Mouse (Mus musculus): ENCODE results near the gene Hdgf. TPM values are rescaled to one million over a fixed set of nuclear protein-coding genes. Genes with fewer than 3 reads are reported as not detected.
A peak's percentile ranks its signal among the peaks of the same experiment; 100 is the strongest.

Hdgf gene
- total and polyA plus RNA-seq, 2 experiments from 2014 or later: 121 to 160 TPM

DNA sequence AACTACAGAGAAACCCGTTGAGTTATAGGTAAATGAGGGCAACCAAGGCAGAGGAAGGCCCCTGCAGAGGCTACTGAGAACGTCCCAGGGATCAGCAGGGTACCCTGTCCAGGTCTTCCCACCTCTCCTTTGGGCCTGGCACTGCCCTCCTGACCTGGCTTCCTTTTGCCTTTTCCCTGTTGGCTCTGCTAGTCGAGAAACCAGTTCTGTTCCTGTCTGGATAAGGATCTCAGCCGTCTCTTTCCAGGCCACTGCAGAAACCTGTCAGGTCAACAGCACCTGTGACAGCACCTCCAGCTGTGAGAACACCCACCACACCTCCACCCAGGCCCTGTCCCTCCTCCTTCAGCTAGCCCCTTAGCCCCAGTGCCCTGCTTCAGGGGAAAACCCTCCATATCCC, 52.4 kb downstream of the Hdgf start:
- TF ChIP-seq CTCF (IDR thresholded peaks at IDR 0.05; ENCODE audit: low read depth): no peak
- Histone ChIP-seq H3K27me3 (ENCODE audit: insufficient read depth, low read length) (no peaks in the 10 kb centered on the region), H3K4me3 (ENCODE audit: low read depth, low read length) (no peak overlapping the region), H3K4me1 (ENCODE audit: insufficient read depth) (peaks cover 7% of the 10 kb centered on the region; the same call in 1 of the 2 replicates), H3K4me2 (ENCODE audit: low read depth) (no peak overlapping the region), H3K9me3 (ENCODE audit: low read length) (no peaks in the 10 kb centered on the region), H3K36me3 (ENCODE audit: insufficient read depth) (no peaks in the 10 kb centered on the region), H3K27ac (ENCODE audit: low read depth, low read length) (no peak overlapping the region), H3K9ac (no peak overlapping the region)
- ATAC-seq: no peak
- 38% methylated on average over 4 of the region's 4 CpGs for WGBS
- no peak for DNase-seq

DNA sequence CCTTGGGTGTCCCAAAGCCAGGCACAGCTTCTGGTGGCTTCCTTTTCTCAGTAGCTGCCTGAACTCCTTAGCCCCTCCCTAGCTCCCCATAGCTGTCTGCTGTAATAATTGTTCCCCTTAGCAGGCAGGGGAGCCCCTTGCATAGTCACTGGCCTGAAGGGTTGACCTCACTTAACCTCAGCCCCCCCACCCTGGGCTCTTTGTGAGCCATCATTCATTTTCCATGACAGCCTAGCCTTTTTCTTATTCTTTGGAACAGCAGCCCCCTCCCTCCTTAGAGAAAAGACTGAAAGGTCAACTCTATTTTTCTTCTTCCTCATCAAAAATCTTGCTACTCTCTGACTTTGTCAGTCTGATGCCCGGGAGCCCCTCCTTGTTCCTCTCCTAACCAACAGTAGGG, 52.8 kb downstream of the Hdgf start:
- DNase-seq (no peak), ATAC-seq (no peak)
- no peaks in the 10 kb centered on the region for H3K9me3 ChIP-seq (ENCODE audit: low read length)
- H3K4me2 ChIP-seq (ENCODE audit: low read depth): no peak overlapping the region
- no peak overlapping the region for H3K4me3 ChIP-seq (ENCODE audit: low read depth, low read length)
- no peaks in the 10 kb centered on the region for H3K36me3 ChIP-seq (ENCODE audit: insufficient read depth)
- WGBS: 17% methylated on average over 1 of the region's 1 CpGs
- no peaks in the 10 kb centered on the region for H3K27me3 ChIP-seq (ENCODE audit: insufficient read depth, low read length)
- TF ChIP-seq CTCF (IDR thresholded peaks at IDR 0.05; ENCODE audit: low read depth): no peak
- H3K27ac ChIP-seq (ENCODE audit: low read depth, low read length): no peak overlapping the region
- H3K9ac ChIP-seq: no peak overlapping the region
- H3K4me1 ChIP-seq (ENCODE audit: insufficient read depth): peaks cover 7% of the 10 kb centered on the region; the same call in 1 of the 2 replicates

DNA sequence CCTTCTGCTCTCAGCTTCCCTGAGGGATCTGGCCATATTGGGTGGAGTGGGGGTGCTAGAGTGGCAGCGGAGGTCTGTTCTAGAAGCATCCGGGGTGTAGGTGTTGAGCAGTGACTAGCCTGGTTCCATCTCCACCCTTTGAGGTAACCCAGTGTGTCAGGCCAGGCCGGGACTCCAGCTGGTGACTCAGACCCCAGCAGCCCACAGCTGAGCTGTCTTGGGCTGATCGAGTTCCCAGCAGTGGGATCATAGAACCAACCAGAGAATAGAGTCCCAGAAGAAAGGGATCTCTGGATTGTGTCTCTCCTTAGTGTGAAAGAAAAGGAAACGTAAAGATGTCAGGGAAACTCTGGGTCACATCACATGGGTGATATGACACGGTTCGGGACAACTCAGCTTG, 53.2 kb downstream of the Hdgf start:
- H3K4me1 ChIP-seq (ENCODE audit: insufficient read depth): peaks cover 7% of the 10 kb centered on the region; the same call in 1 of the 2 replicates
- no peak overlapping the region for H3K27ac ChIP-seq (ENCODE audit: low read depth, low read length)
- no peak overlapping the region for H3K4me2 ChIP-seq (ENCODE audit: low read depth)
- no peak for TF ChIP-seq CTCF (IDR thresholded peaks at IDR 0.05; ENCODE audit: low read depth)
- WGBS: 75% methylated on average over 7 of the region's 7 CpGs
- no peak for ATAC-seq
- H3K36me3 ChIP-seq (ENCODE audit: insufficient read depth): no peaks in the 10 kb centered on the region
- H3K9me3 ChIP-seq (ENCODE audit: low read length): no peaks in the 10 kb centered on the region
- DNase-seq: no peak
- no peak overlapping the region for H3K4me3 ChIP-seq (ENCODE audit: low read depth, low read length)
- no peaks in the 10 kb centered on the region for H3K27me3 ChIP-seq (ENCODE audit: insufficient read depth, low read length)
- no peak overlapping the region for H3K9ac ChIP-seq

GRCm38 (mm10) chr3:87960191-87960585, 54.1 kb downstream of the Hdgf start:
- H3K27ac ChIP-seq (ENCODE audit: low read depth, low read length): peak overlapping the region; percentile 86
- WGBS: 5% methylated on average over 10 of the region's 10 CpGs
- no peak for TF ChIP-seq CTCF (IDR thresholded peaks at IDR 0.05; ENCODE audit: low read depth)
- H3K4me3 ChIP-seq (ENCODE audit: low read depth, low read length): peak overlapping the region; percentile 46
- DNase-seq (peak; percentile 58), ATAC-seq (no peak)
- H3K4me1 ChIP-seq (ENCODE audit: insufficient read depth): peaks cover 7% of the 10 kb centered on the region; the same call in 1 of the 2 replicates
- H3K4me2 ChIP-seq (ENCODE audit: low read depth): peak overlapping the region; percentile 78
- no peaks in the 10 kb centered on the region for H3K27me3 ChIP-seq (ENCODE audit: insufficient read depth, low read length)
- peak overlapping the region; percentile 62 for H3K9ac ChIP-seq
- H3K9me3 ChIP-seq (ENCODE audit: low read length): no peaks in the 10 kb centered on the region
- no peaks in the 10 kb centered on the region for H3K36me3 ChIP-seq (ENCODE audit: insufficient read depth)

- Histone ChIP-seq H3K27me3 (ENCODE audit: insufficient read depth, low read length) (no peaks in the 10 kb centered on the region), H3K27ac (ENCODE audit: low read depth, low read length) (peak overlapping the region; percentile 86), H3K4me1 (ENCODE audit: insufficient read depth) (peaks cover 7% of the 10 kb centered on the region; the same call in 1 of the 2 replicates), H3K9me3 (ENCODE audit: low read length) (no peaks in the 10 kb centered on the region), H3K36me3 (ENCODE audit: insufficient read depth) (no peaks in the 10 kb centered on the region), H3K4me3 (ENCODE audit: low read depth, low read length) (peak overlapping the region; percentile 46), H3K9ac (peak overlapping the region; percentile 62), H3K4me2 (ENCODE audit: low read depth) (peak overlapping the region; percentile 78)
- 3% methylated on average over 27 of the region's 27 CpGs for WGBS
- ATAC-seq (peak; percentile 100), DNase-seq (peak; percentile 95)
- peak; percentile 94 for TF ChIP-seq CTCF (IDR thresholded peaks at IDR 0.05; ENCODE audit: low read depth)
Observed at GRCm38 (mm10) chr3:87960586-87961191, 54.6 kb downstream of the Hdgf start.

Other genes with a start within 250 kb of the Hdgf start
- gene Lrrc71, start 157.7 kb upstream of the Hdgf start, total RNA-seq (2014; rRNA removed): 2.2 and 3.0 TPM in 2 replicates
- gene Lrrc71, start 157.7 kb upstream of the Hdgf start, polyA plus RNA-seq (2015; fragmentation: Nextera tagmentation; extraction: Ambion mirVana): 0.77 and 1.6 TPM in 2 replicates
- 1.5 and 2.2 TPM in 2 replicates for gene Ntrk1, start 111.2 kb upstream of the Hdgf start, total RNA-seq (2014; rRNA removed)
- gene Ntrk1, start 111.2 kb upstream of the Hdgf start, polyA plus RNA-seq (2015; fragmentation: Nextera tagmentation; extraction: Ambion mirVana): 1.7 and 2.9 TPM in 2 replicates
- gene Insrr, start 109.4 kb upstream of the Hdgf start, total RNA-seq (2014; rRNA removed): 0.54 and 8.7 TPM in 2 replicates
- 0.23 TPM in 2 replicates for gene Insrr, start 109.4 kb upstream of the Hdgf start, polyA plus RNA-seq (2015; fragmentation: Nextera tagmentation; extraction: Ambion mirVana)
- gene Pear1, start 82.0 kb upstream of the Hdgf start, total RNA-seq (2014; rRNA removed): 10.4 and 12.3 TPM in 2 replicates
- 4.3 and 4.9 TPM in 2 replicates for gene Pear1, start 82.0 kb upstream of the Hdgf start, polyA plus RNA-seq (2015; fragmentation: Nextera tagmentation; extraction: Ambion mirVana)
- gene Sh2d2a, start 59.6 kb upstream of the Hdgf start, total RNA-seq (2014; rRNA removed): not detected in 2 replicates
- gene Sh2d2a, start 59.6 kb upstream of the Hdgf start, polyA plus RNA-seq (2015; fragmentation: Nextera tagmentation; extraction: Ambion mirVana): not detected in 2 replicates
- 74.2 and 77.1 TPM in 2 replicates for gene Prcc, start 20.7 kb upstream of the Hdgf start, total RNA-seq (2014; rRNA removed)
- 20.6 and 23.0 TPM in 2 replicates for gene Prcc, start 20.7 kb upstream of the Hdgf start, polyA plus RNA-seq (2015; fragmentation: Nextera tagmentation; extraction: Ambion mirVana)
- 47.0 and 68.4 TPM in 2 replicates for gene Mrpl24, start 13.2 kb downstream of the Hdgf start, total RNA-seq (2014; rRNA removed)
- 43.4 and 45.7 TPM in 2 replicates for gene Mrpl24, start 13.2 kb downstream of the Hdgf start, polyA plus RNA-seq (2015; fragmentation: Nextera tagmentation; extraction: Ambion mirVana)
- 29.1 and 31.9 TPM in 2 replicates for gene Isg20l2, start 24.0 kb downstream of the Hdgf start, total RNA-seq (2014; rRNA removed)
- gene Isg20l2, start 24.0 kb downstream of the Hdgf start, polyA plus RNA-seq (2015; fragmentation: Nextera tagmentation; extraction: Ambion mirVana): 16.1 and 19.3 TPM in 2 replicates
- 19.3 and 31.8 TPM in 2 replicates for gene Rrnad1, start 24.4 kb downstream of the Hdgf start, total RNA-seq (2014; rRNA removed)
- 10.9 and 15.6 TPM in 2 replicates for gene Rrnad1, start 24.4 kb downstream of the Hdgf start, polyA plus RNA-seq (2015; fragmentation: Nextera tagmentation; extraction: Ambion mirVana)
- gene Crabp2, start 42.3 kb downstream of the Hdgf start, total RNA-seq (2014; rRNA removed): 16.8 and 17.4 TPM in 2 replicates
- 24.7 and 28.1 TPM in 2 replicates for gene Crabp2, start 42.3 kb downstream of the Hdgf start, polyA plus RNA-seq (2015; fragmentation: Nextera tagmentation; extraction: Ambion mirVana)
- 32.4 and 39.2 TPM in 2 replicates for gene Nes, start 64.8 kb downstream of the Hdgf start, total RNA-seq (2014; rRNA removed)
- gene Nes, start 64.8 kb downstream of the Hdgf start, polyA plus RNA-seq (2015; fragmentation: Nextera tagmentation; extraction: Ambion mirVana): 14.5 and 17.9 TPM in 2 replicates
- gene Bcan, start 93.9 kb downstream of the Hdgf start, total RNA-seq (2014; rRNA removed): 140 and 146 TPM in 2 replicates
- 99.1 and 133 TPM in 2 replicates for gene Bcan, start 93.9 kb downstream of the Hdgf start, polyA plus RNA-seq (2015; fragmentation: Nextera tagmentation; extraction: Ambion mirVana)
- gene Hapln2, start 121.3 kb downstream of the Hdgf start, total RNA-seq (2014; rRNA removed): 0.38 and 0.92 TPM in 2 replicates
- gene Hapln2, start 121.3 kb downstream of the Hdgf start, polyA plus RNA-seq (2015; fragmentation: Nextera tagmentation; extraction: Ambion mirVana): 0.31 and 0.69 TPM in 2 replicates
- gene Gpatch4, start 136.8 kb downstream of the Hdgf start, total RNA-seq (2014; rRNA removed): 9.8 and 10.6 TPM in 2 replicates
- 34.6 and 35.5 TPM in 2 replicates for gene Gpatch4, start 136.8 kb downstream of the Hdgf start, polyA plus RNA-seq (2015; fragmentation: Nextera tagmentation; extraction: Ambion mirVana)
- 78.9 and 81.6 TPM in 2 replicates for gene Naxe, start 152.2 kb downstream of the Hdgf start, total RNA-seq (2014; rRNA removed)
- 161 and 170 TPM in 2 replicates for gene Naxe, start 152.2 kb downstream of the Hdgf start, polyA plus RNA-seq (2015; fragmentation: Nextera tagmentation; extraction: Ambion mirVana)
- gene Ttc24, start 172.0 kb downstream of the Hdgf start, total RNA-seq (2014; rRNA removed): 0.05 and 0.08 TPM in 2 replicates
- gene Ttc24, start 172.0 kb downstream of the Hdgf start, polyA plus RNA-seq (2015; fragmentation: Nextera tagmentation; extraction: Ambion mirVana): not detected in 2 replicates
- 3.1 and 6.8 TPM in 2 replicates for gene Iqgap3, start 175.7 kb downstream of the Hdgf start, total RNA-seq (2014; rRNA removed)
- 1.6 and 2.0 TPM in 2 replicates for gene Iqgap3, start 175.7 kb downstream of the Hdgf start, polyA plus RNA-seq (2015; fragmentation: Nextera tagmentation; extraction: Ambion mirVana)
- 45.0 and 53.0 TPM in 2 replicates for gene Mef2d, start 236.1 kb downstream of the Hdgf start, total RNA-seq (2014; rRNA removed)
- gene Mef2d, start 236.1 kb downstream of the Hdgf start, polyA plus RNA-seq (2015; fragmentation: Nextera tagmentation; extraction: Ambion mirVana): 30.9 and 34.0 TPM in 2 replicates

Measured in forebrain, postnatal 0 days (tissue).